Mouse (Mus musculus): ENCODE results near the gene Cd28. TPM values are rescaled to one million over a fixed set of nuclear protein-coding genes. Genes with fewer than 3 reads are reported as not detected.

Cd28 gene
- polyA plus RNA-seq, 1 experiment: 0.02 TPM

GRCm38 (mm10) chr1:60696115-60696895 lies 20.3 kb upstream of the Cd28 start:
- no peak for TF ChIP-seq FOSL1 (IDR thresholded peaks at IDR 0.05; ENCODE audit: insufficient read depth, low read length, poor library complexity, severe bottlenecking)
- no peak for TF ChIP-seq MAX (IDR thresholded peaks at IDR 0.05)
- TF ChIP-seq CEBPB (IDR thresholded peaks at IDR 0.05; ENCODE audit: low read depth): no peak
- TF ChIP-seq MYOD1 (IDR thresholded peaks at IDR 0.05; ENCODE audit: control insufficient read depth, insufficient read length, low read depth): no peak
- TF ChIP-seq MYOG (IDR thresholded peaks at IDR 0.05; ENCODE audit: control insufficient read depth, extremely low read depth, insufficient read length): no peak
- no peak for TF ChIP-seq CTCF (IDR thresholded peaks at IDR 0.05; ENCODE audit: control insufficient read depth, insufficient read depth, insufficient read length)
- no peak for TF ChIP-seq USF1 (IDR thresholded peaks at IDR 0.05; ENCODE audit: low read depth)
- Histone ChIP-seq H3K36me3 (ENCODE audit: control insufficient read depth, insufficient read depth) (no peaks in the 10 kb centered on the region), H3K79me2 (ENCODE audit: control insufficient read depth, insufficient read depth) (no peaks in the 10 kb centered on the region), H3K79me3 (ENCODE audit: low read depth) (no peaks in the 10 kb centered on the region), H3ac (ENCODE audit: control insufficient read depth, insufficient read length, low read depth) (no peak overlapping the region), H3K27me3 (ENCODE audit: control insufficient read depth, insufficient read depth, insufficient read length) (no peaks in the 10 kb centered on the region), H3K4me3 (ENCODE audit: insufficient read depth, poor library complexity, severe bottlenecking) (no peak overlapping the region)

GRCm38 (mm10) chr1:60702641-60703040 lies 14.0 kb upstream of the Cd28 start:
- Histone ChIP-seq H3K79me3 (ENCODE audit: low read depth) (no peaks in the 10 kb centered on the region), H3K79me2 (ENCODE audit: control insufficient read depth, insufficient read depth) (no peaks in the 10 kb centered on the region), H3K27me3 (ENCODE audit: control insufficient read depth, insufficient read depth, insufficient read length) (no peaks in the 10 kb centered on the region), H3K36me3 (ENCODE audit: control insufficient read depth, insufficient read depth) (no peaks in the 10 kb centered on the region), H3K4me3 (ENCODE audit: insufficient read depth, poor library complexity, severe bottlenecking) (no peak overlapping the region), H3ac (ENCODE audit: control insufficient read depth, insufficient read length, low read depth) (no peak overlapping the region)
- TF ChIP-seq MYOD1 (IDR thresholded peaks at IDR 0.05; ENCODE audit: control insufficient read depth, insufficient read length, low read depth): no peak
- TF ChIP-seq MYOG (IDR thresholded peaks at IDR 0.05; ENCODE audit: control insufficient read depth, extremely low read depth, insufficient read length): no peak
- no peak for TF ChIP-seq FOSL1 (IDR thresholded peaks at IDR 0.05; ENCODE audit: insufficient read depth, low read length, poor library complexity, severe bottlenecking)

- no peaks in the 10 kb centered on the region for H3K79me3 ChIP-seq (ENCODE audit: low read depth)
- H3K4me3 ChIP-seq (ENCODE audit: insufficient read depth, poor library complexity, severe bottlenecking): no peak overlapping the region
- no peaks in the 10 kb centered on the region for H3K27me3 ChIP-seq (ENCODE audit: control insufficient read depth, insufficient read depth, insufficient read length)
- TF ChIP-seq CEBPB (IDR thresholded peaks at IDR 0.05; ENCODE audit: low read depth) (no peak), MYOD1 (IDR thresholded peaks at IDR 0.05; ENCODE audit: control insufficient read depth, insufficient read length, low read depth) (no peak), FOSL1 (IDR thresholded peaks at IDR 0.05; ENCODE audit: insufficient read depth, low read length, poor library complexity, severe bottlenecking) (no peak), MYOG (IDR thresholded peaks at IDR 0.05; ENCODE audit: control insufficient read depth, extremely low read depth, insufficient read length) (no peak), USF1 (IDR thresholded peaks at IDR 0.05; ENCODE audit: low read depth) (no peak), CTCF (IDR thresholded peaks at IDR 0.05; ENCODE audit: control insufficient read depth, insufficient read depth, insufficient read length) (no peak)
- H3K36me3 ChIP-seq (ENCODE audit: control insufficient read depth, insufficient read depth): no peaks in the 10 kb centered on the region
- no peak overlapping the region for H3ac ChIP-seq (ENCODE audit: control insufficient read depth, insufficient read length, low read depth)
- H3K79me2 ChIP-seq (ENCODE audit: control insufficient read depth, insufficient read depth): no peaks in the 10 kb centered on the region
These were observed 3.4 kb upstream of the Cd28 start for GRCm38 (mm10) chr1:60713238-60713637.

GRCm38 (mm10) chr1:60715651-60716196 lies 876 bp upstream of the Cd28 start:
- H3K4me3 ChIP-seq (ENCODE audit: insufficient read depth, poor library complexity, severe bottlenecking): no peak overlapping the region
- no peaks in the 10 kb centered on the region for H3K27me3 ChIP-seq (ENCODE audit: control insufficient read depth, insufficient read depth, insufficient read length)
- no peaks in the 10 kb centered on the region for H3K79me2 ChIP-seq (ENCODE audit: control insufficient read depth, insufficient read depth)
- TF ChIP-seq MYOG (IDR thresholded peaks at IDR 0.05; ENCODE audit: control insufficient read depth, extremely low read depth, insufficient read length): no peak
- TF ChIP-seq MYOD1 (IDR thresholded peaks at IDR 0.05; ENCODE audit: control insufficient read depth, insufficient read length, low read depth): no peak
- TF ChIP-seq FOSL1 (IDR thresholded peaks at IDR 0.05; ENCODE audit: insufficient read depth, low read length, poor library complexity, severe bottlenecking): no peak
- no peak for TF ChIP-seq USF1 (IDR thresholded peaks at IDR 0.05; ENCODE audit: low read depth)
- no peak for TF ChIP-seq MAX (IDR thresholded peaks at IDR 0.05)
- no peak for TF ChIP-seq CEBPB (IDR thresholded peaks at IDR 0.05; ENCODE audit: low read depth)
- TF ChIP-seq CTCF (IDR thresholded peaks at IDR 0.05; ENCODE audit: control insufficient read depth, insufficient read depth, insufficient read length): no peak
- no peaks in the 10 kb centered on the region for H3K36me3 ChIP-seq (ENCODE audit: control insufficient read depth, insufficient read depth)
- no peak overlapping the region for H3ac ChIP-seq (ENCODE audit: control insufficient read depth, insufficient read length, low read depth)
- no peaks in the 10 kb centered on the region for H3K79me3 ChIP-seq (ENCODE audit: low read depth)

GRCm38 (mm10) chr1:60718580-60718979 lies 2.0 kb downstream of the Cd28 start:
- Histone ChIP-seq H3K79me2 (ENCODE audit: control insufficient read depth, insufficient read depth) (no peaks in the 10 kb centered on the region), H3K79me3 (ENCODE audit: low read depth) (no peaks in the 10 kb centered on the region), H3K36me3 (ENCODE audit: control insufficient read depth, insufficient read depth) (no peaks in the 10 kb centered on the region), H3K27me3 (ENCODE audit: control insufficient read depth, insufficient read depth, insufficient read length) (no peaks in the 10 kb centered on the region), H3ac (ENCODE audit: control insufficient read depth, insufficient read length, low read depth) (no peak overlapping the region), H3K4me3 (ENCODE audit: insufficient read depth, poor library complexity, severe bottlenecking) (no peak overlapping the region)
- TF ChIP-seq CEBPB (IDR thresholded peaks at IDR 0.05; ENCODE audit: low read depth) (no peak), MAX (IDR thresholded peaks at IDR 0.05) (no peak), CTCF (IDR thresholded peaks at IDR 0.05; ENCODE audit: control insufficient read depth, insufficient read depth, insufficient read length) (no peak), FOSL1 (IDR thresholded peaks at IDR 0.05; ENCODE audit: insufficient read depth, low read length, poor library complexity, severe bottlenecking) (no peak), USF1 (IDR thresholded peaks at IDR 0.05; ENCODE audit: low read depth) (no peak), MYOG (IDR thresholded peaks at IDR 0.05; ENCODE audit: control insufficient read depth, extremely low read depth, insufficient read length) (no peak), MYOD1 (IDR thresholded peaks at IDR 0.05; ENCODE audit: control insufficient read depth, insufficient read length, low read depth) (no peak)
